Mouse (Mus musculus) liver, postnatal 0 days (tissue): ENCODE measurements around the gene Ap1m2. TPM values are rescaled to one million over a fixed set of nuclear protein-coding genes. Genes with fewer than 3 reads are reported as not detected.

Experiments used
- ATAC-seq: fragments of 200-750 bp; cut with Nextera tagmentation; 2 replicates; pipeline ENCODE4 v1.8.0; 2017; ENCODE audit warnings: mild to moderate bottlenecking, moderate library complexity
- DNase-seq: peaks from one replicate; pipeline ENCODE4 v3.0.0-alpha.2; 2016
- H3K27ac ChIP-seq: fragments of 300-500 bp; sonication (generic); 2 replicates; pipeline ENCODE4 v1.5.1; 2014; ENCODE audit warnings: antibody characterized with exemption, moderate library complexity, mild to moderate bottlenecking, low read depth
- H3K27me3 ChIP-seq: fragments of 300-500 bp; sonication (generic); 2 replicates; pipeline ENCODE4 v1.6.1; 2014; ENCODE audit warnings: low read length, control low read depth, mixed read lengths; ENCODE audit not compliant: insufficient read depth
- H3K36me3 ChIP-seq: fragments of 300-500 bp; sonication (generic); replicated peaks from 2 replicates; pipeline ENCODE4 v1.6.1; 2014; ENCODE audit warnings: mild to moderate bottlenecking, control low read depth, low read length, moderate library complexity, mixed read lengths; ENCODE audit not compliant: insufficient read depth
- H3K4me1 ChIP-seq: fragments of 300-500 bp; sonication (generic); 2 replicates; pipeline ENCODE4 v1.6.1; 2014; ENCODE audit warnings: antibody characterized with exemption, mild to moderate bottlenecking, control low read depth; ENCODE audit not compliant: insufficient read depth
- H3K4me2 ChIP-seq: fragments of 300-500 bp; sonication (generic); 2 replicates; pipeline ENCODE4 v1.6.1; 2014; ENCODE audit warnings: low read depth, mild to moderate bottlenecking, low read length, moderate library complexity, mixed read lengths
- H3K4me3 ChIP-seq: fragments of 300-500 bp; sonication (generic); 2 replicates; pipeline ENCODE4 v1.5.1; 2014; ENCODE audit warnings: low read depth, low read length
- H3K9ac ChIP-seq: fragments of 300-500 bp; sonication (generic); replicated peaks from 2 replicates; pipeline ENCODE4 v1.6.1; 2014; ENCODE audit warnings: mild to moderate bottlenecking, moderate library complexity
- H3K9me3 ChIP-seq: fragments of 300-500 bp; sonication (generic); 2 replicates; pipeline ENCODE4 v1.6.1; 2016; ENCODE audit warnings: mild to moderate bottlenecking, control low read depth, low read length, mixed read lengths
- CTCF ChIP-seq: sonication (generic); IDR thresholded peaks from 2 replicates; pipeline ENCODE4 v1.5.1; 2016; ENCODE audit warnings: antibody characterized with exemption, low read depth
- EP300 ChIP-seq: IDR thresholded peaks from 2 replicates; pipeline ENCODE4 v1.6.1; 2016; ENCODE audit warnings: antibody characterized with exemption, low read depth, mild to moderate bottlenecking
- WGBS: fragments of 180-500 bp; shearing (Covaris S2); extraction: QIAGEN DNeasy Blood & Tissue Kit; methylation state at CpG from one replicate; pipeline ENCODE4 v1.1.7; 2014; ENCODE audit not compliant: insufficient replicate concordance; 5-methylcytosine and 5-hydroxymethylcytosine counted together
- polyA plus RNA-seq: library from polyadenylated mRNA; unstranded; fragments of >200 nt; fragmentation: Nextera tagmentation; extraction: Ambion mirVana; gene quantifications from 2 replicates; pipeline ENCODE4 v1.2.1, GENCODE M21; 2015

The Ap1m2 gene
- polyA plus RNA-seq, 1 experiment from 2014 or later = 0.54 TPM

- 69% methylated on average over 2 of the region's 2 CpGs for WGBS
- no peak for TF ChIP-seq CTCF
- no peak for TF ChIP-seq EP300
- no peaks in the 10 kb centered on the region for H3K9me3 ChIP-seq
- no peak for DNase-seq
- peaks cover 23% of the 10 kb centered on the region for H3K36me3 ChIP-seq
- H3K4me2 ChIP-seq = peak overlapping the region; percentile 84
- H3K27me3 ChIP-seq = no peaks in the 10 kb centered on the region
- peaks cover 28% of the 10 kb centered on the region for H3K4me1 ChIP-seq
- peak overlapping the region; percentile 81 for H3K4me3 ChIP-seq
- H3K27ac ChIP-seq = peak overlapping the region; percentile 95
- H3K9ac ChIP-seq = peak overlapping the region; percentile 92
- no peak for ATAC-seq
Observed at GRCm38 (mm10) chr9:21289337-21289671, 22.8 kb downstream of the Ap1m2 start.

GRCm38 (mm10) chr9:21288404-21289336 lies 23.5 kb downstream of the Ap1m2 start:
- peak; percentile 52 for DNase-seq
- Histone ChIP-seq H3K4me3 (peak overlapping the region; percentile 81), H3K9ac (peak overlapping the region; percentile 92), H3K4me1 (peaks cover 29% of the 10 kb centered on the region), H3K9me3 (no peaks in the 10 kb centered on the region), H3K27ac (peak overlapping the region; percentile 95), H3K4me2 (peak overlapping the region; percentile 84), H3K36me3 (peaks cover 27% of the 10 kb centered on the region), H3K27me3 (no peaks in the 10 kb centered on the region)
- no peak for ATAC-seq
- TF ChIP-seq EP300 = 0 out of 2 replicates have a peak, but pooled peaks have one; percentile 5
- no peak for TF ChIP-seq CTCF
- WGBS = 54% methylated on average over 13 of the region's 13 CpGs

GRCm38 (mm10) chr9:21287571-21288402 lies 24.4 kb downstream of the Ap1m2 start, which contains the start of gene Kri1:
Gene Kri1 (minus strand): TSS chr9:21287969.
- Histone ChIP-seq H3K9ac (peak within 1 kb of the TSS; percentile 92), H3K36me3 (peaks cover 29% of the 10 kb centered on the region), H3K27me3 (no peaks in the 10 kb centered on the region), H3K9me3 (no peaks in the 10 kb centered on the region), H3K4me1 (peaks cover 29% of the 10 kb centered on the region), H3K4me3 (peak within 1 kb of the TSS; percentile 81), H3K4me2 (peak within 1 kb of the TSS; percentile 84), H3K27ac (peak within 1 kb of the TSS; percentile 95)
- WGBS = under 1% methylated on average over 59 of the region's 59 CpGs
- TF ChIP-seq CTCF (no peak), EP300 (peak; percentile 61)
- ATAC-seq (peak; percentile 64), DNase-seq (peak; percentile 99)

GRCm38 (mm10) chr9:21286753-21287152 lies 25.4 kb downstream of the Ap1m2 start:
- peaks cover 29% of the 10 kb centered on the region for H3K4me1 ChIP-seq

GRCm38 (mm10) chr9:21283994-21284393 lies 28.1 kb downstream of the Ap1m2 start:
- peaks cover 34% of the 10 kb centered on the region for H3K4me1 ChIP-seq
- no peak overlapping the region for H3K4me3 ChIP-seq
- TF ChIP-seq EP300 (no peak), CTCF (no peak)
- WGBS = 97% methylated on average over 3 of the region's 3 CpGs
- H3K27ac ChIP-seq = peak overlapping the region; percentile 45; the same call in 1 of the 2 replicates
- no peaks in the 10 kb centered on the region for H3K27me3 ChIP-seq
- ATAC-seq (0 out of 2 replicates have a peak, but pooled peaks have one; percentile 8), DNase-seq (no peak)
- H3K9ac ChIP-seq = no peak overlapping the region
- H3K9me3 ChIP-seq = no peaks in the 10 kb centered on the region
- H3K4me2 ChIP-seq = no peak overlapping the region
- peaks cover 59% of the 10 kb centered on the region for H3K36me3 ChIP-seq

More at GRCm38 (mm10) chr9:21286753-21287152, 25.4 kb downstream of the Ap1m2 start:
- ATAC-seq (no peak), DNase-seq (no peak)
- H3K36me3 ChIP-seq = peaks cover 38% of the 10 kb centered on the region
- TF ChIP-seq CTCF (no peak), EP300 (no peak)
- no peaks in the 10 kb centered on the region for H3K27me3 ChIP-seq
- H3K4me2 ChIP-seq = peak overlapping the region; percentile 84
- WGBS = 11% methylated on average over 3 of the region's 3 CpGs
- H3K27ac ChIP-seq = peak overlapping the region; percentile 95
- H3K4me3 ChIP-seq = peak overlapping the region; percentile 81
- no peaks in the 10 kb centered on the region for H3K9me3 ChIP-seq
- H3K9ac ChIP-seq = peak overlapping the region; percentile 92

GRCm38 (mm10) chr9:21283591-21283990 lies 28.5 kb downstream of the Ap1m2 start:
- H3K9me3 ChIP-seq = no peaks in the 10 kb centered on the region
- no peak for TF ChIP-seq EP300
- peak; percentile 46 for TF ChIP-seq CTCF
- ATAC-seq = no peak
- WGBS = 84% methylated on average over 5 of the region's 5 CpGs
- H3K4me1 ChIP-seq = peaks cover 30% of the 10 kb centered on the region
- H3K4me2 ChIP-seq = no peak overlapping the region
- peaks cover 59% of the 10 kb centered on the region for H3K36me3 ChIP-seq
- H3K27me3 ChIP-seq = no peaks in the 10 kb centered on the region
- H3K4me3 ChIP-seq = no peak overlapping the region
- no peak overlapping the region for H3K9ac ChIP-seq
- DNase-seq = no peak
- peak overlapping the region; percentile 45; the same call in 1 of the 2 replicates for H3K27ac ChIP-seq
